Mouse (Mus musculus) thymus, postnatal 0 days (tissue): ENCODE measurements around the gene Tm9sf3. TPM values are rescaled to one million over a fixed set of nuclear protein-coding genes. Genes with fewer than 3 reads are reported as not detected.
A peak's percentile ranks its signal among the peaks of the same experiment; 100 is the strongest.

ENCODE experiments used
- DNase-seq: peaks from one replicate; pipeline ENCODE4 v3.0.0-alpha.2; 2015; ENCODE audit warnings: low spot score
- polyA plus RNA-seq: library from polyadenylated mRNA; unstranded; fragments of >200 nt; fragmentation: Nextera tagmentation; extraction: Ambion mirVana; gene quantifications from 2 replicates; pipeline ENCODE4 v1.2.1, GENCODE M21; 2015

Tm9sf3 gene
- polyA plus RNA-seq, 1 experiment from 2014 or later, result 131 TPM

GRCm38 (mm10) chr19:41262712-41263629 is 826 bp downstream of the Tm9sf3 start:
- DNase-seq, result peak; percentile 73

- DNase-seq, result no peak
These were observed 3.1 kb downstream of the Tm9sf3 start for GRCm38 (mm10) chr19:41260736-41261135.

GRCm38 (mm10) chr19:41259256-41259655 is 4.5 kb downstream of the Tm9sf3 start:
- no peak for DNase-seq

- DNase-seq, result peak; percentile 63
These were observed 5.1 kb downstream of the Tm9sf3 start for GRCm38 (mm10) chr19:41258707-41259106.

- DNase-seq, result no peak
These were observed 9.2 kb downstream of the Tm9sf3 start for GRCm38 (mm10) chr19:41254584-41254983.

GRCm38 (mm10) chr19:41248968-41249367 is 14.8 kb downstream of the Tm9sf3 start:
- no peak for DNase-seq

GRCm38 (mm10) chr19:41248271-41248670 is 15.5 kb downstream of the Tm9sf3 start:
- no peak for DNase-seq

- DNase-seq, result no peak
These were observed 17.5 kb downstream of the Tm9sf3 start for GRCm38 (mm10) chr19:41246271-41246670.

GRCm38 (mm10) chr19:41244581-41244980 is 19.2 kb downstream of the Tm9sf3 start:
- DNase-seq, result peak; percentile 46

GRCm38 (mm10) chr19:41241997-41242396 is 21.8 kb downstream of the Tm9sf3 start:
- DNase-seq, result no peak

GRCm38 (mm10) chr19:41233698-41234097 is 30.1 kb downstream of the Tm9sf3 start:
- no peak for DNase-seq

- DNase-seq, result no peak
These were observed 55.5 kb downstream of the Tm9sf3 start for GRCm38 (mm10) chr19:41208326-41208725.

- peak; percentile 36 for DNase-seq
These were observed 56.9 kb downstream of the Tm9sf3 start, which contains the start of gene Tll2 for GRCm38 (mm10) chr19:41206811-41207344. Gene Tll2 (minus strand): TSS chr19:41206835.

- no peak for DNase-seq
These were observed 57.6 kb downstream of the Tm9sf3 start for GRCm38 (mm10) chr19:41206041-41206810.

- no peak for DNase-seq
These were observed 59.4 kb downstream of the Tm9sf3 start for GRCm38 (mm10) chr19:41204159-41205081.

- no peak for DNase-seq
These were observed 66.2 kb downstream of the Tm9sf3 start for GRCm38 (mm10) chr19:41197606-41198005.

GRCm38 (mm10) chr19:41193379-41193778 is 70.4 kb downstream of the Tm9sf3 start:
- no peak for DNase-seq

GRCm38 (mm10) chr19:41192953-41193352 is 70.8 kb downstream of the Tm9sf3 start:
- no peak for DNase-seq

- no peak for DNase-seq
These were observed 72.1 kb downstream of the Tm9sf3 start for GRCm38 (mm10) chr19:41191724-41192123.

- no peak for DNase-seq
These were observed 72.8 kb downstream of the Tm9sf3 start for GRCm38 (mm10) chr19:41190876-41191434.
